In the genomic region with DNA sequence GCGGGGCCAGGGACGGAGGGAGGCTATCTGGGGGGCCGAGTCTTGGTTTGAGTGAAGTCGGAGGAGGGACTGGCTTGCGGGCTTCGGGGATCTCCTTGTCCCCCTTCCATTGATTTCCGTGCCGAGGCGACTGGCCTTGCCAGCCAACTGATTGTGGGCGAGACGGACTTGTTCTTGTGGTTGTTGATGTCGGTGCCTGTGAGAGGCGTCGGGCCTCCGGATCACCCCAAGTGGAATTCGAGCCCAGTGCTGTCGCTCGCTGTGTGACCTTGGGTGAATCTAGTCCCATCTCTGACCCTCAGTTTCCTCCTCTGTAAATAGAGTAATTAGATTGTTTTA, we compare ENCODE assay signal across 8 mouse cellular contexts. TPM values are rescaled to one million over a fixed set of nuclear protein-coding genes. Genes with fewer than 3 reads are reported as not detected.
DNase-seq lines count a peak whose midpoint lies in the region; ATAC-seq and TF ChIP-seq lines count a peak whose summit lies in the region.

No protein-coding gene starts in this region.

- no peak for ATAC-seq in kidney, embryonic 16.5 days (ENCODE audit: low FRiP score, low TSS enrichment)
- 0 out of 2 replicates have a peak, but pooled peaks have one; percentile 3 for ATAC-seq in hindbrain, embryonic 11.5 days (ENCODE audit: low FRiP score)

- H3K4me3 ChIP-seq in kidney, embryonic 16.5 days (ENCODE audit: low read length), result peak overlapping the region; percentile 90
- H3K4me3 ChIP-seq in bone marrow macrophage, adult 2 months (ENCODE audit: insufficient read depth, low read length), result peak overlapping the region; percentile 96
- peak overlapping the region; percentile 73 for H3K4me3 ChIP-seq in hindbrain, embryonic 11.5 days (ENCODE audit: low read depth, low read length)
- H3K4me3 ChIP-seq in midbrain, embryonic 10.5 days, result peak overlapping the region; percentile 96

- H3K27me3 ChIP-seq in kidney, embryonic 16.5 days (ENCODE audit: insufficient read depth, low read length), result no peaks in the 10 kb centered on the region
- no peaks in the 10 kb centered on the region for H3K27me3 ChIP-seq in hindbrain, embryonic 11.5 days (ENCODE audit: control insufficient read depth, insufficient read depth, low read length)
- H3K27me3 ChIP-seq in midbrain, embryonic 10.5 days (ENCODE audit: low read depth, poor library complexity, severe bottlenecking), result no peaks in the 10 kb centered on the region

- peak overlapping the region; percentile 98 for H3K9ac ChIP-seq in kidney, embryonic 16.5 days (replicated peaks; ENCODE audit: low read length)
- peak overlapping the region; percentile 91 for H3K9ac ChIP-seq in hindbrain, embryonic 11.5 days (ENCODE audit: low read depth, low read length)

- no peak for TF ChIP-seq POLR2A in bone marrow macrophage, adult 2 months (IDR thresholded peaks at IDR 0.05; ENCODE audit: borderline replicate concordance, low read depth, low read length)

- WGBS in kidney, embryonic 16.5 days, result under 1% methylated on average over 18 of the region's 18 CpGs
- under 1% methylated on average over 18 of the region's 18 CpGs for WGBS in hindbrain, embryonic 11.5 days
- under 1% methylated on average over 18 of the region's 18 CpGs for WGBS in midbrain, embryonic 10.5 days

- H3K4me2 ChIP-seq in kidney, embryonic 16.5 days (replicated peaks; ENCODE audit: low read depth, low read length), result peak overlapping the region; percentile 87
- peak overlapping the region; percentile 83 for H3K4me2 ChIP-seq in hindbrain, embryonic 11.5 days (replicated peaks; ENCODE audit: low read depth, low read length)

- peak overlapping the region; percentile 91 for H3K27ac ChIP-seq in kidney, embryonic 16.5 days (ENCODE audit: low read length)
- peak overlapping the region; percentile 86 for H3K27ac ChIP-seq in bone marrow macrophage, adult 2 months (ENCODE audit: insufficient read depth, low read depth, low read length)
- H3K27ac ChIP-seq in hindbrain, embryonic 11.5 days (ENCODE audit: low read depth, low read length), result peak overlapping the region; percentile 84
- H3K27ac ChIP-seq in midbrain, embryonic 10.5 days (replicated peaks), result peak overlapping the region; percentile 98

- peaks cover 47% of the 10 kb centered on the region for H3K4me1 ChIP-seq in kidney, embryonic 16.5 days (ENCODE audit: insufficient read depth, low read length)
- H3K4me1 ChIP-seq in bone marrow macrophage, adult 2 months (ENCODE audit: control insufficient read depth, insufficient read depth, low read length), result peaks cover 18% of the 10 kb centered on the region
- H3K4me1 ChIP-seq in hindbrain, embryonic 11.5 days (replicated peaks; ENCODE audit: control insufficient read depth, insufficient read depth, low read length), result no peaks in the 10 kb centered on the region; the same call in 1 of the 2 replicates
- H3K4me1 ChIP-seq in midbrain, embryonic 10.5 days, result peaks cover 41% of the 10 kb centered on the region

- TF ChIP-seq CTCF in bone marrow macrophage, adult 2 months (IDR thresholded peaks at IDR 0.05; ENCODE audit: low read depth, low read length), result no peak

- no peak for DNase-seq in kidney, postnatal 4 days
- DNase-seq in hindbrain, embryonic 11.5 days (ENCODE audit: low spot score), result no peak
- no peak for DNase-seq in midbrain, embryonic 10.5 days (ENCODE audit: low spot score)
- DNase-seq in ovary, postnatal 10 days (ENCODE audit: low spot score), result no peak
- no peak for DNase-seq in urinary bladder, adult 18-20 months (ENCODE audit: low spot score in 2 of 2)
- no peak for DNase-seq in layer of hippocampus, postnatal 25 days (ENCODE audit: extremely low spot score in 1 of 2, low spot score in 1 of 2)

- H3K36me3 ChIP-seq in kidney, embryonic 16.5 days (ENCODE audit: insufficient read depth, low read length), result peaks cover 14% of the 10 kb centered on the region
- no peaks in the 10 kb centered on the region; the same call in 1 of the 2 replicates for H3K36me3 ChIP-seq in hindbrain, embryonic 11.5 days (ENCODE audit: control insufficient read depth, insufficient read depth, low read length)
- H3K36me3 ChIP-seq in midbrain, embryonic 10.5 days, result peaks cover 38% of the 10 kb centered on the region

- H3K9me3 ChIP-seq in kidney, embryonic 16.5 days (ENCODE audit: low read length), result no peaks in the 10 kb centered on the region
- H3K9me3 ChIP-seq in hindbrain, embryonic 11.5 days (ENCODE audit: control insufficient read depth, low read length), result no peaks in the 10 kb centered on the region
- H3K9me3 ChIP-seq in midbrain, embryonic 10.5 days (replicated peaks), result no peaks in the 10 kb centered on the region

RNA-seq across cellular contexts. Expression of gene Ube3b, which starts 0.6 kb away (rescaled TPM):
- 51.5 and 54.0 TPM in 2 replicates for polyA plus RNA-seq in kidney, embryonic 16.5 days (2015; fragmentation: Nextera tagmentation; extraction: Ambion mirVana)
- polyA plus RNA-seq in bone marrow macrophage, adult 2 months (2012; ENCODE audit: insufficient read depth, insufficient read length, missing spikeins), result 46.3 and 52.0 TPM in 2 replicates
- polyA plus RNA-seq in hindbrain, embryonic 11.5 days (2014; fragmentation: Nextera tagmentation; extraction: Ambion mirVana), result 37.3 and 48.0 TPM in 2 replicates
- 49.8 and 56.9 TPM in 2 replicates for polyA plus RNA-seq in midbrain, embryonic 10.5 days (2016; fragmentation: Nextera tagmentation; extraction: Ambion mirVana)
- 10 to 100 TPM; 83.4 to 89.8 TPM for total RNA-seq in layer of hippocampus, postnatal 25 days (2021)

RNA-seq across cellular contexts. Expression of gene Kctd10, which starts 0.7 kb away (rescaled TPM):
- 116 and 124 TPM in 2 replicates for polyA plus RNA-seq in kidney, embryonic 16.5 days (2015; fragmentation: Nextera tagmentation; extraction: Ambion mirVana)
- polyA plus RNA-seq in bone marrow macrophage, adult 2 months (2012; ENCODE audit: insufficient read depth, insufficient read length, missing spikeins), result 35.0 and 41.1 TPM in 2 replicates
- 104 and 115 TPM in 2 replicates for polyA plus RNA-seq in hindbrain, embryonic 11.5 days (2014; fragmentation: Nextera tagmentation; extraction: Ambion mirVana)
- 103 and 114 TPM in 2 replicates for polyA plus RNA-seq in midbrain, embryonic 10.5 days (2016; fragmentation: Nextera tagmentation; extraction: Ambion mirVana)
- 10 to 100 TPM; 46.2 to 49.5 TPM for total RNA-seq in layer of hippocampus, postnatal 25 days (2021)
